Mouse (Mus musculus) spleen, adult 2 months (tissue): ENCODE measurements around the gene Tex29.

ENCODE experiments used
- CTCF ChIP-seq: fragments of 200-500 bp; IDR thresholded peaks from 2 replicates; pipeline ENCODE4 v1.5.1; 2011; ENCODE audit warnings: mild to moderate bottlenecking, inconsistent platforms; ENCODE audit not compliant: insufficient read depth, insufficient read length, insufficient replicate concordance; ENCODE audit errors: extremely low read depth
- POLR2A ChIP-seq: fragments of 200-500 bp; IDR thresholded peaks from 2 replicates; pipeline ENCODE4 v1.6.1; 2011; ENCODE audit warnings: low read depth, low read length, inconsistent platforms

GRCm38 (mm10) chr8:11886824-11887223 is 46.5 kb downstream of the Tex29 start:
- no peak for TF ChIP-seq POLR2A
- no peak for TF ChIP-seq CTCF
